Mouse (Mus musculus) kidney, embryonic 15.5 days (tissue): Measurements from ENCODE around the gene Foxf1. TPM values are rescaled to one million over a fixed set of nuclear protein-coding genes. Genes with fewer than 3 reads are reported as not detected.
A peak's percentile ranks its signal among the peaks of the same experiment; 100 is the strongest.

Experiments used
- ATAC-seq: fragments of 200-750 bp; cut with Nextera tagmentation; replicated peaks from 2 replicates; pipeline ENCODE4 v1.8.0; 2017; ENCODE audit warnings: moderate TSS enrichment; ENCODE audit not compliant: low FRiP score
- H3K27ac ChIP-seq: fragments of 300-500 bp; sonication (generic); 2 replicates; pipeline ENCODE4 v1.5.1; 2015; ENCODE audit warnings: mild to moderate bottlenecking, inconsistent platforms
- H3K27me3 ChIP-seq: fragments of 300-500 bp; sonication (generic); 2 replicates; pipeline ENCODE4 v1.6.1; 2015; ENCODE audit warnings: inconsistent platforms
- H3K36me3 ChIP-seq: fragments of 300-500 bp; sonication (generic); 2 replicates; pipeline ENCODE4 v1.6.1; 2015; ENCODE audit warnings: inconsistent platforms
- H3K4me1 ChIP-seq: fragments of 300-500 bp; sonication (generic); 2 replicates; pipeline ENCODE4 v1.6.1; 2015; ENCODE audit warnings: inconsistent platforms
- H3K4me2 ChIP-seq: fragments of 300-500 bp; sonication (generic); 2 replicates; pipeline ENCODE4 v1.6.1; 2015; ENCODE audit warnings: moderate library complexity, mild to moderate bottlenecking, inconsistent platforms
- H3K4me3 ChIP-seq: fragments of 300-500 bp; sonication (generic); replicated peaks from 2 replicates; pipeline ENCODE4 v1.5.1; 2015; ENCODE audit warnings: mild to moderate bottlenecking, inconsistent platforms
- H3K9ac ChIP-seq: fragments of 300-500 bp; sonication (generic); 2 replicates; pipeline ENCODE4 v1.6.1; 2015; ENCODE audit warnings: mild to moderate bottlenecking, inconsistent platforms
- H3K9me3 ChIP-seq: fragments of 300-500 bp; sonication (generic); replicated peaks from 2 replicates; pipeline ENCODE4 v1.6.1; 2016; ENCODE audit warnings: inconsistent platforms
- WGBS: fragments of 180-500 bp; shearing (Covaris S2); methylation state at CpG from one replicate; pipeline ENCODE4 v1.1.7; 2015; ENCODE audit warnings: mixed read lengths; 5-methylcytosine and 5-hydroxymethylcytosine counted together
- polyA plus RNA-seq: library from polyadenylated mRNA; unstranded; fragments of >200 nt; fragmentation: Nextera tagmentation; extraction: Ambion mirVana; gene quantifications from 2 replicates; pipeline ENCODE4 v1.2.1, GENCODE M21; 2015

Foxf1 gene
- polyA plus RNA-seq, 1 experiment from 2014 or later = 5.2 TPM

GRCm38 (mm10) chr8:121083936-121084209 is 313 bp upstream of the Foxf1 start:
- peak overlapping the region; percentile 62 for H3K4me3 ChIP-seq
- no peak overlapping the region for H3K27ac ChIP-seq
- peak overlapping the region; percentile 98 for H3K4me2 ChIP-seq
- H3K9ac ChIP-seq = peak overlapping the region; percentile 50
- 1% methylated on average over 17 of the region's 27 CpGs for WGBS
- peaks cover 37% of the 10 kb centered on the region for H3K4me1 ChIP-seq
- no peak; the same call in 1 of the 2 replicates for ATAC-seq
- peaks cover 100% of the 10 kb centered on the region for H3K27me3 ChIP-seq
- no peaks in the 10 kb centered on the region for H3K36me3 ChIP-seq
- no peaks in the 10 kb centered on the region for H3K9me3 ChIP-seq

GRCm38 (mm10) chr8:121085011-121085410 is 825 bp downstream of the Foxf1 start:
- H3K27ac ChIP-seq = no peak overlapping the region

GRCm38 (mm10) chr8:121085561-121085960 is 1.4 kb downstream of the Foxf1 start:
- no peak overlapping the region for H3K4me3 ChIP-seq
- H3K9ac ChIP-seq = no peak overlapping the region
- 73% methylated on average over 3 of the region's 3 CpGs for WGBS
- H3K36me3 ChIP-seq = no peaks in the 10 kb centered on the region
- H3K9me3 ChIP-seq = no peaks in the 10 kb centered on the region
- peaks cover 46% of the 10 kb centered on the region for H3K4me1 ChIP-seq
- ATAC-seq = no peak
- no peak overlapping the region for H3K4me2 ChIP-seq
- H3K27ac ChIP-seq = no peak overlapping the region
- peaks cover 100% of the 10 kb centered on the region for H3K27me3 ChIP-seq

More at GRCm38 (mm10) chr8:121085011-121085410, 825 bp downstream of the Foxf1 start:
- 0 out of 2 replicates have a peak overlapping the region, but pooled peaks have one; percentile 12 for H3K9ac ChIP-seq
- H3K9me3 ChIP-seq = no peaks in the 10 kb centered on the region
- ATAC-seq = no peak
- H3K4me2 ChIP-seq = peak overlapping the region; percentile 98
- H3K4me3 ChIP-seq = peak overlapping the region; percentile 62
- peaks cover 100% of the 10 kb centered on the region for H3K27me3 ChIP-seq
- H3K36me3 ChIP-seq = no peaks in the 10 kb centered on the region
- peaks cover 46% of the 10 kb centered on the region for H3K4me1 ChIP-seq
- 5% methylated on average over 30 of the region's 30 CpGs for WGBS

GRCm38 (mm10) chr8:121086004-121086900 is 2.1 kb downstream of the Foxf1 start:
- WGBS = 25% methylated on average over 19 of the region's 19 CpGs
- Histone ChIP-seq H3K9ac (no peak overlapping the region), H3K36me3 (no peaks in the 10 kb centered on the region), H3K9me3 (no peaks in the 10 kb centered on the region), H3K27me3 (peaks cover 100% of the 10 kb centered on the region), H3K27ac (no peak overlapping the region), H3K4me2 (no peak overlapping the region), H3K4me1 (peaks cover 47% of the 10 kb centered on the region), H3K4me3 (no peak overlapping the region)
- ATAC-seq = no peak

- no peak overlapping the region for H3K9ac ChIP-seq
- no peak overlapping the region for H3K27ac ChIP-seq
- 8% methylated on average over 8 of the region's 8 CpGs for WGBS
- H3K36me3 ChIP-seq = no peaks in the 10 kb centered on the region
- H3K27me3 ChIP-seq = peaks cover 100% of the 10 kb centered on the region
- H3K4me3 ChIP-seq = no peak overlapping the region
- H3K4me2 ChIP-seq = no peak overlapping the region
- no peak for ATAC-seq
- peaks cover 42% of the 10 kb centered on the region for H3K4me1 ChIP-seq
- H3K9me3 ChIP-seq = no peaks in the 10 kb centered on the region
Measured at GRCm38 (mm10) chr8:121088281-121088680, 4.1 kb downstream of the Foxf1 start.

DNA sequence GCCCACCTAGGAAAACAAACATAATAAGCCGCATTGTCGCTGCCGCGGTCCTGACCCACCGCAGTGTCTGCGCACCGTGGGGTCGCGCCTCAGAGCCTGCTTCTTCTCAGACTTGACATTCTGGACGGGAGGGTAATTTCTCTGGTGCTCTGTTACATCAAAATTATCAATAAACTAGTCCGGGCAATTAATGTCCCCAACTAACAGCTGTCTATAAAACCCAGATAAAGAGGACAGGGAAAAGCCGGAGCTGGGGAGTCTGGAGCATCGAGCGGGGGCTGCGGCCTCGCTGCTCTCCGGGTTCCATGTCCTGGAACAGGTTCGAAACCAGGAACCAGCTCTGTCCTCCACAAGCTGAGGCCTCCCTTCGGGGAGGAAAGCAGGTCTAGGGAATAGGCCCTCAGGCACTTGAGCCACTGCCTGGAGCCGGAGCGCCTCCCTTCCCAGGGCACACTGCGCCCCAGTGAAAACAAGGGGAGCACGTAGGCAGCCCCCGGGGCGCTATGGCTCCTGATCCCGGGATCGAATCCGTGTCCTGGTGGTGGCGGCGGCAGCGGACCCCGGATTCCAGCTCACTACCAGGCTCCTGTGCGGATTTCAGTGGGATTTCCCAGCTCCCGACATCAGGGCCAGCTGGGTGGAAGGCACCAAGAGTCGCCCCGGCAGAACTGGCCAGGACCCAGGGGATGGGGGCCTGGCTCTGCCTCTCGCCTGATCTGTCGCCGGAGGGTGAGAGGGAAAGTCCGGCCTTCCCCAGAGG is 4.9 kb downstream of the Foxf1 start:
- H3K9me3 ChIP-seq = no peaks in the 10 kb centered on the region
- no peak overlapping the region for H3K9ac ChIP-seq
- H3K4me3 ChIP-seq = no peak overlapping the region
- no peak overlapping the region for H3K27ac ChIP-seq
- 2% methylated on average over 40 of the region's 40 CpGs for WGBS
- ATAC-seq = no peak
- no peaks in the 10 kb centered on the region for H3K36me3 ChIP-seq
- H3K27me3 ChIP-seq = peaks cover 100% of the 10 kb centered on the region
- no peak overlapping the region for H3K4me2 ChIP-seq
- H3K4me1 ChIP-seq = peaks cover 34% of the 10 kb centered on the region

DNA sequence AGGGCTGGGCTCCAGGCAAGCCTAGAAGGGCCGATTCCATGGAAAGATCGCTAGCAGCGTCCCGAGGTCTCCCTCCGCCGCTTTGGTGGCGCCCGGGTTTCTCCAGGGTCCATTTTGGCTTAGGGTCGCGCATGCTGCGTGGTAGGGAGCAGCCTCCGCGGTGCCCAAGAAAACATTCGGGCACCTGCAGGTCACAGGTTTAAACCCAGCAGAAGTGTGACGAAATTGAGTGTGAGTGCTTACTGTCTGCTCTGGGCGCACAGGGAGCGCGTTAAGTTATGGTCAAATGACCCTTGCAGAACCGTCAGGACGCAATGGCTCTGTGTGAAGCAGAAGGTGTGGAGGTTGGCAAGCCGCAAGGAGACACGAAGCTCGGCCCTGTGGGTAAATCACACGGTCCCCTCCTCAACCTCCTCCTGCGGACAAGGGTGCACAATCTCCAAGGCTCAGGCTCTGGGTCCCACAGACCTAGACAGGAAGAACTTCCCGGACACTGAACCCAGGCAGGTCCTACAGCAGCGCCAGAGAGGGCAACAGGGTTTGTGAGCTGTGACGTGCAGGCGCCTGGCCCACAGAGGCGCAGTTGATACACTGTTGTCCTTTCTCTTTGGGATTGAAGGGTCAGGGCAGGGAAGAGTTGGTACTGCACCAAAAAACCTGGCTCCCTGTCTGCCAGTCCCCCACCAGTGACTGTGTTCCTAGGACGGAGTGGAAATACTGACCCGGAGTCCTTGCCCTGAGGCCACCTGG is 5.6 kb downstream of the Foxf1 start:
- Histone ChIP-seq H3K4me1 (peaks cover 26% of the 10 kb centered on the region), H3K4me3 (no peak overlapping the region), H3K27ac (no peak overlapping the region), H3K9ac (no peak overlapping the region), H3K36me3 (no peaks in the 10 kb centered on the region), H3K27me3 (peaks cover 99% of the 10 kb centered on the region), H3K4me2 (no peak overlapping the region), H3K9me3 (no peaks in the 10 kb centered on the region)
- WGBS = 7% methylated on average over 32 of the region's 32 CpGs
- ATAC-seq = no peak

- no peak for ATAC-seq
- Histone ChIP-seq H3K4me3 (no peak overlapping the region), H3K9me3 (no peaks in the 10 kb centered on the region)
Measured at GRCm38 (mm10) chr8:121090716-121091115, 6.5 kb downstream of the Foxf1 start.

GRCm38 (mm10) chr8:121092141-121092540 is 8.0 kb downstream of the Foxf1 start:
- Histone ChIP-seq H3K4me2 (no peak overlapping the region), H3K4me3 (no peak overlapping the region), H3K9ac (no peak overlapping the region), H3K4me1 (peaks cover 22% of the 10 kb centered on the region), H3K27me3 (peaks cover 81% of the 10 kb centered on the region), H3K27ac (no peak overlapping the region), H3K9me3 (no peaks in the 10 kb centered on the region), H3K36me3 (peaks cover 7% of the 10 kb centered on the region)
- 26% methylated on average over 6 of the region's 6 CpGs for WGBS
- ATAC-seq = 0 out of 2 replicates have a peak, but pooled peaks have one; percentile 10

More at GRCm38 (mm10) chr8:121090716-121091115, 6.5 kb downstream of the Foxf1 start:
- no peak overlapping the region for H3K27ac ChIP-seq
- H3K36me3 ChIP-seq = no peaks in the 10 kb centered on the region
- H3K27me3 ChIP-seq = peaks cover 95% of the 10 kb centered on the region
- peaks cover 22% of the 10 kb centered on the region for H3K4me1 ChIP-seq
- no peak overlapping the region for H3K4me2 ChIP-seq
- H3K9ac ChIP-seq = no peak overlapping the region
- 6% methylated on average over 1 of the region's 1 CpGs for WGBS

GRCm38 (mm10) chr8:121092627-121093026 is 8.4 kb downstream of the Foxf1 start:
- H3K27ac ChIP-seq = no peak overlapping the region
- H3K9me3 ChIP-seq = no peaks in the 10 kb centered on the region
- WGBS = 3% methylated on average over 16 of the region's 16 CpGs
- no peak overlapping the region for H3K4me2 ChIP-seq
- H3K4me1 ChIP-seq = peaks cover 22% of the 10 kb centered on the region
- peaks cover 12% of the 10 kb centered on the region for H3K36me3 ChIP-seq
- H3K9ac ChIP-seq = no peak overlapping the region
- peaks cover 76% of the 10 kb centered on the region for H3K27me3 ChIP-seq
- no peak overlapping the region for H3K4me3 ChIP-seq
- ATAC-seq = 0 out of 2 replicates have a peak, but pooled peaks have one; percentile 17

- no peak overlapping the region for H3K27ac ChIP-seq
- no peaks in the 10 kb centered on the region for H3K9me3 ChIP-seq
- no peak overlapping the region for H3K9ac ChIP-seq
- peaks cover 68% of the 10 kb centered on the region for H3K27me3 ChIP-seq
- no peak overlapping the region for H3K4me3 ChIP-seq
- H3K36me3 ChIP-seq = peaks cover 21% of the 10 kb centered on the region
- 56% methylated on average over 6 of the region's 6 CpGs for WGBS
- ATAC-seq = no peak
- no peak overlapping the region for H3K4me2 ChIP-seq
- peaks cover 22% of the 10 kb centered on the region for H3K4me1 ChIP-seq
Measured at GRCm38 (mm10) chr8:121093496-121093895, 9.3 kb downstream of the Foxf1 start.
